Mouse (Mus musculus) liver, adult 2 months (tissue): Measurements from ENCODE around the gene Aff4. TPM values are rescaled to one million over a fixed set of nuclear protein-coding genes. Genes with fewer than 3 reads are reported as not detected.

Source experiments
- DNase-seq: peaks from one replicate; pipeline ENCODE4 v3.0.0-alpha.2; 2011; ENCODE audit warnings: low read depth, low spot score; ENCODE audit errors: extremely low read depth
- H3K27ac ChIP-seq: fragments of 200-500 bp; replicated peaks from 2 replicates; pipeline ENCODE4 v1.5.1; 2012; ENCODE audit warnings: low read depth, mild to moderate bottlenecking, control low read depth, inconsistent platforms, low read length; ENCODE audit not compliant: insufficient read depth
- H3K27me3 ChIP-seq: fragments of 200-500 bp; 2 replicates; pipeline ENCODE4 v1.6.1; 2012; ENCODE audit warnings: mild to moderate bottlenecking, moderate library complexity, low read length, inconsistent platforms; ENCODE audit not compliant: control insufficient read depth, insufficient read depth
- H3K36me3 ChIP-seq: fragments of 200-500 bp; 2 replicates; pipeline ENCODE4 v1.6.1; 2012; ENCODE audit warnings: low read length, inconsistent platforms; ENCODE audit not compliant: control insufficient read depth, insufficient read depth
- H3K4me1 ChIP-seq: fragments of 200-500 bp; 2 replicates; pipeline ENCODE4 v1.6.1; 2011; ENCODE audit warnings: low read length; ENCODE audit not compliant: control insufficient read depth, insufficient read depth
- H3K4me3 ChIP-seq: fragments of 200-500 bp; 2 replicates; pipeline ENCODE4 v1.5.1; 2011; ENCODE audit warnings: low read depth, mild to moderate bottlenecking, control low read depth, low read length, moderate library complexity; ENCODE audit not compliant: insufficient read depth
- H3K79me2 ChIP-seq: fragments of 200-500 bp; 2 replicates; pipeline ENCODE4 v1.6.1; 2012; ENCODE audit warnings: inconsistent platforms, mild to moderate bottlenecking, low read length, moderate library complexity; ENCODE audit not compliant: control insufficient read depth, insufficient read depth
- H3K9ac ChIP-seq: fragments of 200-500 bp; 2 replicates; pipeline ENCODE4 v1.6.1; 2012; ENCODE audit warnings: low read depth, mild to moderate bottlenecking, control low read depth, inconsistent platforms, low read length
- CTCF ChIP-seq: fragments of 200-500 bp; IDR thresholded peaks from 2 replicates; pipeline ENCODE4 v1.5.1; 2011; ENCODE audit warnings: low read depth, low read length, control low read depth
- POLR2A ChIP-seq: fragments of 200-500 bp; IDR thresholded peaks from 2 replicates; pipeline ENCODE4 v1.6.1; 2011; ENCODE audit warnings: low read length, control low read depth; ENCODE audit not compliant: insufficient read depth; ENCODE audit errors: extremely low read depth
- WGBS: fragments of 180-500 bp; shearing (Covaris S2); methylation state at CpG from one replicate; pipeline ENCODE4 v1.1.7; 2018; 5-methylcytosine and 5-hydroxymethylcytosine counted together
- polyA plus RNA-seq: library from polyadenylated mRNA; depleted of rRNA; stranded (reverse); fragments of >200 nt; gene quantifications from 2 replicates; pipeline ENCODE4 v1.2.3, GENCODE M21; 2012
- total RNA-seq: library from RNA; depleted of rRNA; stranded (reverse); fragments of >200 nt; gene quantifications from 2 replicates; pipeline ENCODE4 v1.2.3, GENCODE M21; 2014

Aff4 gene
- total and polyA plus RNA-seq, 2 experiments, result 7.3 to 32.1 TPM

GRCm38 (mm10) chr11:53358504-53359155, 8.0 kb downstream of the Aff4 start:
- no peaks in the 10 kb centered on the region for H3K27me3 ChIP-seq
- peaks cover 5% of the 10 kb centered on the region; the same call in 1 of the 2 replicates for H3K4me1 ChIP-seq
- no peak overlapping the region for H3K9ac ChIP-seq
- no peak overlapping the region for H3K4me3 ChIP-seq
- TF ChIP-seq CTCF (no peak), POLR2A (no peak)
- H3K36me3 ChIP-seq, result peaks cover 2% of the 10 kb centered on the region; the same call in 1 of the 2 replicates
- peak overlapping the region; percentile 61 for H3K27ac ChIP-seq
- DNase-seq, result peak; percentile 83
- 20% methylated on average over 5 of the region's 5 CpGs for WGBS
- peaks cover 11% of the 10 kb centered on the region; the same call in 1 of the 2 replicates for H3K79me2 ChIP-seq

- peak; percentile 77 for DNase-seq
- H3K36me3 ChIP-seq, result peaks cover 15% of the 10 kb centered on the region
- no peak for TF ChIP-seq CTCF
- no peak for TF ChIP-seq POLR2A
- peaks cover 9% of the 10 kb centered on the region; the same call in 1 of the 2 replicates for H3K79me2 ChIP-seq
- no peak overlapping the region; the same call in 1 of the 2 replicates for H3K27ac ChIP-seq
- no peaks in the 10 kb centered on the region for H3K27me3 ChIP-seq
- H3K4me3 ChIP-seq, result no peak overlapping the region
- H3K4me1 ChIP-seq, result peaks cover 13% of the 10 kb centered on the region
- 19% methylated on average over 2 of the region's 2 CpGs for WGBS
- no peak overlapping the region for H3K9ac ChIP-seq
These were observed 16.4 kb downstream of the Aff4 start for GRCm38 (mm10) chr11:53367032-53367431.

- no peak overlapping the region for H3K27ac ChIP-seq
- DNase-seq, result no peak
- peaks cover 8% of the 10 kb centered on the region; the same call in 1 of the 2 replicates for H3K79me2 ChIP-seq
- WGBS, result 77% methylated on average over 1 of the region's 1 CpGs
- no peak overlapping the region for H3K9ac ChIP-seq
- no peak overlapping the region for H3K4me3 ChIP-seq
- TF ChIP-seq CTCF (no peak), POLR2A (no peak)
- H3K36me3 ChIP-seq, result peaks cover 36% of the 10 kb centered on the region
- no peaks in the 10 kb centered on the region; the same call in 1 of the 2 replicates for H3K4me1 ChIP-seq
- no peaks in the 10 kb centered on the region for H3K27me3 ChIP-seq
These were observed 28.3 kb downstream of the Aff4 start for GRCm38 (mm10) chr11:53378918-53379317.

- peaks cover 5% of the 10 kb centered on the region; the same call in 1 of the 2 replicates for H3K79me2 ChIP-seq
- no peak overlapping the region for H3K9ac ChIP-seq
- TF ChIP-seq CTCF, result no peak
- TF ChIP-seq POLR2A, result no peak
- WGBS, result 94% methylated on average over 2 of the region's 2 CpGs
- no peaks in the 10 kb centered on the region for H3K27me3 ChIP-seq
- DNase-seq, result no peak
- no peaks in the 10 kb centered on the region for H3K4me1 ChIP-seq
- H3K36me3 ChIP-seq, result peaks cover 30% of the 10 kb centered on the region
- H3K4me3 ChIP-seq, result no peak overlapping the region
- no peak overlapping the region for H3K27ac ChIP-seq
These were observed 33.3 kb downstream of the Aff4 start for GRCm38 (mm10) chr11:53383758-53384428.

- Histone ChIP-seq H3K4me3 (no peak overlapping the region), H3K36me3 (peaks cover 48% of the 10 kb centered on the region), H3K79me2 (peaks cover 3% of the 10 kb centered on the region; the same call in 1 of the 2 replicates), H3K4me1 (no peaks in the 10 kb centered on the region), H3K27ac (no peak overlapping the region), H3K27me3 (no peaks in the 10 kb centered on the region), H3K9ac (no peak overlapping the region)
- no peak for TF ChIP-seq POLR2A
- no peak for TF ChIP-seq CTCF
- 82% methylated on average over 1 of the region's 1 CpGs for WGBS
- no peak for DNase-seq
These were observed 43.2 kb downstream of the Aff4 start for GRCm38 (mm10) chr11:53393856-53394255.

GRCm38 (mm10) chr11:53403638-53404037, 53.0 kb downstream of the Aff4 start:
- WGBS, result 68% methylated on average over 1 of the region's 1 CpGs
- peaks cover 69% of the 10 kb centered on the region for H3K36me3 ChIP-seq
- no peak for DNase-seq

More at GRCm38 (mm10) chr11:53403638-53404037, 53.0 kb downstream of the Aff4 start:
- Histone ChIP-seq H3K4me1 (no peaks in the 10 kb centered on the region), H3K9ac (no peak overlapping the region), H3K4me3 (no peak overlapping the region), H3K27ac (no peak overlapping the region), H3K27me3 (no peaks in the 10 kb centered on the region), H3K79me2 (no peaks in the 10 kb centered on the region)
- TF ChIP-seq CTCF (no peak), POLR2A (no peak)
